Mouse (Mus musculus) myocyte (in vitro differentiated cells): ENCODE measurements around the gene Sit1. TPM values are rescaled to one million over a fixed set of nuclear protein-coding genes. Genes with fewer than 3 reads are reported as not detected.

ENCODE experiments used
- H3K27me3 ChIP-seq: one replicate; pipeline ENCODE4 v1.6.1; 2011; ENCODE audit not compliant: control insufficient read depth, insufficient read depth, insufficient read length
- H3K36me3 ChIP-seq: one replicate; pipeline ENCODE4 v1.6.1; 2011; ENCODE audit not compliant: control insufficient read depth, insufficient read depth
- H3K4me2 ChIP-seq: one replicate; pipeline ENCODE4 v1.6.1; 2011; ENCODE audit warnings: low read depth, control low read depth
- H3K4me3 ChIP-seq: one replicate; pipeline ENCODE4 v1.5.1; 2011; ENCODE audit warnings: mild to moderate bottlenecking, control low read depth, moderate library complexity
- H3K79me2 ChIP-seq: one replicate; pipeline ENCODE4 v1.6.1; 2011; ENCODE audit not compliant: control insufficient read depth, insufficient read depth
- H3ac ChIP-seq: one replicate; pipeline ENCODE4 v1.6.1; 2011; ENCODE audit not compliant: control insufficient read depth, insufficient read length
- CEBPB ChIP-seq: IDR thresholded peaks from 2 replicates; pipeline ENCODE4 v1.6.1; 2011; ENCODE audit warnings: mild to moderate bottlenecking, moderate library complexity; ENCODE audit not compliant: poor library complexity, insufficient read depth, severe bottlenecking
- E2F4 ChIP-seq: IDR thresholded peaks from one replicate; pipeline ENCODE4 v1.6.1; 2011; ENCODE audit warnings: mild to moderate bottlenecking, control low read depth, moderate library complexity; ENCODE audit not compliant: insufficient read depth
- MAX ChIP-seq: IDR thresholded peaks from one replicate; pipeline ENCODE4 v1.6.1; 2011; ENCODE audit warnings: low read depth, mild to moderate bottlenecking, control low read depth
- MYOD1 ChIP-seq, 3 experiments: IDR thresholded peaks; one replicate each; pipeline ENCODE4 v1.6.1; 2011; ENCODE audit warnings: control low read depth in 2 of 3, low read depth in 2 of 3, mild to moderate bottlenecking in 2 of 3, moderate library complexity in 1 of 3; ENCODE audit not compliant: insufficient read length in 2 of 3, control insufficient read depth in 1 of 3
- MYOG ChIP-seq, 3 experiments: IDR thresholded peaks; one replicate each; pipeline ENCODE4 v1.6.1; 2011; ENCODE audit warnings: control low read depth in 2 of 3, low read depth in 2 of 3, mild to moderate bottlenecking in 2 of 3; ENCODE audit not compliant: insufficient read length in 2 of 3, control insufficient read depth in 1 of 3, insufficient read depth in 1 of 3
- POLR2A ChIP-seq: IDR thresholded peaks from one replicate; pipeline ENCODE4 v1.6.1; 2011; ENCODE audit warnings: low read depth, mild to moderate bottlenecking, control low read depth, moderate library complexity; ENCODE audit not compliant: insufficient read length
- POLR2AphosphoS2 ChIP-seq: IDR thresholded peaks from one replicate; pipeline ENCODE4 v1.6.1; 2011; ENCODE audit warnings: low read depth, control low read depth; ENCODE audit not compliant: insufficient read length
- REST ChIP-seq: IDR thresholded peaks from one replicate; pipeline ENCODE4 v1.6.1; 2011; ENCODE audit warnings: mild to moderate bottlenecking, control low read depth, moderate library complexity; ENCODE audit not compliant: insufficient read depth, insufficient read length
- SRF ChIP-seq: IDR thresholded peaks from one replicate; pipeline ENCODE4 v1.6.1; 2011; ENCODE audit warnings: low read depth; ENCODE audit not compliant: control insufficient read depth, insufficient read length
- TCF12 ChIP-seq: IDR thresholded peaks from one replicate; pipeline ENCODE4 v1.6.1; 2011; ENCODE audit warnings: mild to moderate bottlenecking, control low read depth; ENCODE audit not compliant: poor library complexity, insufficient read depth, severe bottlenecking
- TCF3 ChIP-seq: IDR thresholded peaks from one replicate; pipeline ENCODE4 v1.6.1; 2011; ENCODE audit warnings: low read depth, control low read depth; ENCODE audit not compliant: insufficient read length
- USF1 ChIP-seq: IDR thresholded peaks from one replicate; pipeline ENCODE4 v1.6.1; 2011; ENCODE audit warnings: low read depth, mild to moderate bottlenecking, control low read depth, moderate library complexity
- polyA plus RNA-seq: library from polyadenylated mRNA; unstranded; fragments of >200 nt; fragmentation: generic; extraction: Trizol; gene quantifications from one replicate; pipeline ENCODE4 v1.2.1, GENCODE M21; 2012; ENCODE audit warnings: missing spikeins

Sit1 gene
- polyA plus RNA-seq, 1 experiment, result not detected

- Histone ChIP-seq H3K79me2 (no peaks in the 10 kb centered on the region), H3K27me3 (no peaks in the 10 kb centered on the region), H3ac (no peak overlapping the region), H3K36me3 (no peaks in the 10 kb centered on the region), H3K4me2 (no peak overlapping the region), H3K4me3 (no peak overlapping the region)
- TF ChIP-seq CEBPB (no peak), MYOD1 (IDR thresholded peaks at IDR 0.05; ENCODE audit: control insufficient read depth in 1 of 3, insufficient read length in 2 of 3, low read depth in 2 of 3) (no peak), TCF12 (no peak), MYOG (IDR thresholded peaks at IDR 0.05; ENCODE audit: control insufficient read depth in 1 of 3, insufficient read depth in 1 of 3, insufficient read length in 2 of 3, low read depth in 2 of 3) (no peak), USF1 (no peak), TCF3 (no peak), REST (no peak), POLR2A (no peak), E2F4 (no peak), POLR2AphosphoS2 (no peak), SRF (no peak), MAX (no peak)
These were observed 50.7 kb downstream of the Sit1 start for GRCm38 (mm10) chr4:43432832-43433231.

Other genes starting within 250 kb of the Sit1 start
- gene Atp8b5, start 216.6 kb downstream of the Sit1 start, polyA plus RNA-seq, result not detected
- gene Rusc2, start 101.8 kb downstream of the Sit1 start, polyA plus RNA-seq, result 28.2 TPM
- 0.04 TPM for gene Fam166b, start 54.6 kb downstream of the Sit1 start, polyA plus RNA-seq
- gene Tesk1, start 41.8 kb downstream of the Sit1 start, polyA plus RNA-seq, result 40.4 TPM
- gene Cd72, start 29.1 kb downstream of the Sit1 start, polyA plus RNA-seq, result 0.74 TPM
- 111 TPM for gene Ccdc107, start 9.2 kb upstream of the Sit1 start, polyA plus RNA-seq
- 5.7 TPM for gene Arhgef39, start 16.0 kb upstream of the Sit1 start, polyA plus RNA-seq
- 10.7 TPM for gene Car9, start 23.2 kb upstream of the Sit1 start, polyA plus RNA-seq
- gene Tpm2, start 40.0 kb upstream of the Sit1 start, polyA plus RNA-seq, result 2,542 TPM
- 73.9 TPM for gene Creb3, start 78.6 kb upstream of the Sit1 start, polyA plus RNA-seq
- gene Tln1, start 79.0 kb upstream of the Sit1 start, polyA plus RNA-seq, result 225 TPM
- gene Rgp1, start 95.0 kb upstream of the Sit1 start, polyA plus RNA-seq, result 28.6 TPM
- 5.9 TPM for gene Gba2, start 95.1 kb upstream of the Sit1 start, polyA plus RNA-seq
- not detected for gene Msmp, start 100.8 kb upstream of the Sit1 start, polyA plus RNA-seq
- gene Npr2, start 148.2 kb upstream of the Sit1 start, polyA plus RNA-seq, result 9.1 TPM
- 0.02 TPM for gene Spag8, start 169.9 kb upstream of the Sit1 start, polyA plus RNA-seq
- 99.1 TPM for gene Hint2, start 172.7 kb upstream of the Sit1 start, polyA plus RNA-seq
- 1.7 TPM for gene Tmem8b, start 185.2 kb upstream of the Sit1 start, polyA plus RNA-seq
- gene Fam221b, start 185.4 kb upstream of the Sit1 start, polyA plus RNA-seq, result 3.4 TPM
- not detected for gene Olfr70, start 217.1 kb upstream of the Sit1 start, polyA plus RNA-seq
- not detected for gene Olfr71, start 226.5 kb upstream of the Sit1 start, polyA plus RNA-seq
- gene Hrct1, start 243.5 kb upstream of the Sit1 start, polyA plus RNA-seq, result 0.78 TPM
- gene Spaar, start 246.3 kb upstream of the Sit1 start, polyA plus RNA-seq, result 0.02 TPM